Mouse (Mus musculus) stomach, embryonic 16.5 days (tissue): ENCODE measurements around the gene Ints5. TPM values are rescaled to one million over a fixed set of nuclear protein-coding genes. Genes with fewer than 3 reads are reported as not detected.

Experiments
- ATAC-seq: fragments of 200-750 bp; cut with Nextera tagmentation; 2 replicates; pipeline ENCODE4 v1.8.0; 2017; ENCODE audit warnings: moderate number of reproducible peaks, moderate TSS enrichment; ENCODE audit not compliant: insufficient read depth, low FRiP score
- H3K27ac ChIP-seq: fragments of 300-500 bp; sonication (generic); 2 replicates; pipeline ENCODE4 v1.5.1; 2014; ENCODE audit warnings: low read length
- H3K27me3 ChIP-seq: fragments of 300-500 bp; sonication (generic); 2 replicates; pipeline ENCODE4 v1.6.1; 2014; ENCODE audit warnings: low read length, control low read depth, mixed read lengths; ENCODE audit not compliant: control insufficient read depth, insufficient read depth
- H3K36me3 ChIP-seq: fragments of 300-500 bp; sonication (generic); 2 replicates; pipeline ENCODE4 v1.6.1; 2014; ENCODE audit warnings: low read length; ENCODE audit not compliant: control insufficient read depth, insufficient read depth
- H3K4me1 ChIP-seq: fragments of 300-500 bp; sonication (generic); 2 replicates; pipeline ENCODE4 v1.6.1; 2014; ENCODE audit warnings: low read length, control low read depth, mixed read lengths; ENCODE audit not compliant: control insufficient read depth, insufficient read depth
- H3K4me2 ChIP-seq: fragments of 300-500 bp; sonication (generic); 2 replicates; pipeline ENCODE4 v1.6.1; 2014; ENCODE audit warnings: low read depth, low read length, mixed read lengths
- H3K4me3 ChIP-seq: fragments of 300-500 bp; sonication (generic); replicated peaks from 2 replicates; pipeline ENCODE4 v1.5.1; 2014; ENCODE audit warnings: mild to moderate bottlenecking, low read length
- H3K9ac ChIP-seq: fragments of 300-500 bp; sonication (generic); 2 replicates; pipeline ENCODE4 v1.6.1; 2014; ENCODE audit warnings: low read length
- H3K9me3 ChIP-seq: fragments of 300-500 bp; sonication (generic); replicated peaks from 2 replicates; pipeline ENCODE4 v1.6.1; 2016; ENCODE audit warnings: low read length, control low read depth; ENCODE audit not compliant: control insufficient read depth
- WGBS: fragments of 180-500 bp; shearing (Covaris S2); extraction: QIAGEN DNeasy Blood & Tissue Kit; methylation state at CpG from one replicate; pipeline ENCODE4 v1.1.7; 2014; 5-methylcytosine and 5-hydroxymethylcytosine counted together
- polyA plus RNA-seq: library from polyadenylated mRNA; unstranded; fragments of >200 nt; fragmentation: Nextera tagmentation; extraction: Ambion mirVana; gene quantifications from 2 replicates; pipeline ENCODE4 v1.2.1, GENCODE M21; 2015

The Ints5 gene
- 35.4 and 39.7 TPM in 2 replicates for polyA plus RNA-seq

DNA sequence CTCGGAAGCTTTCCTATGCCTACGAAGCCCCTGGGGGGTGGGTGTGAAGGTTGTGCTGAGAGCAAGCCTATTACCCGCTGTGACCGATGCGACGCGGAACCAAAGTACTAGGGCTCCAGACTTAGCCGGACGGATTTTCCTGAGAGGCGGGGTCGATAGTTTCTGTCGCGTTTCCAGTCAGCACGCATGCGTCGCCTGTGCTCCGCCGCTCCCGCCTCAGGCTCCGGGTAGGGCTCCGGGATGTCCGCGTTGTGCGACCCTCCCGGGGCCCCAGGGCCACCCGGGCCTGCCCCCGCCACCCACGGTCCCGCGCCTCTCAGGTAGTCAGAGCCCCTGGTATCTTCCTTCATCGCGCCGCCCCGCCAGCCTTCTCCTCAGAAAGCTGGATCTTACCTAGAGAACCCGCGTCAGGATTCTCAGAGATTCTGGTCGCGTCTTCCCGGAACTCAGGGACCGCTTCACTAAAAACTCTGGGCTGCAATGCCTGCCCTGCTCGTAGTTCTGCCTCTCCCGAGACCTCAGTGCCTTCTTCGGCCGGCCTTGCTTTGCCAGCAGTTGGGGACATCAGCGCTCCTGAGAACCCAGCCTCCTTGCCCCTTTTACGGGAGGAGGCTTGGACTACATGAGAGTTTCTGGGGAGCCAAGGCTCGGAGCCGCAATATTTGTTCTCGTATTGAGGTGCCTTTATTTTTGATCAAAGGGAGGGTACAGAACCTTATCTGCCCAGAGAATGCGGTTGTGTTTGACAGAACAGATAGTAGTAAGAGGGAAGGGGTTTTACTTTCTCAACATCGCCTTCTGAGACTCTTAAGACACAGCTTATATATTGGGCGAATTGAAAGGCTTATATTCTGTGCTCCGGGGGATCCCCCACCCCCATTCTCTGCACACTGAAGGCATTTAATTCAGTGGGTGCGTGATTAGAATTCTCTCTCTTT is at the start of gene Ints5:
Ints5 (plus strand) TSS at position 177 of the 938 bp plus-strand sequence.
- peaks cover 19% of the 10 kb centered on the region for H3K4me1 ChIP-seq
- no peaks in the 10 kb centered on the region for H3K27me3 ChIP-seq
- H3K36me3 ChIP-seq, result 0 out of 2 replicates have a peak, but pooled peaks cover 6% of the 10 kb centered on the region
- H3K4me2 ChIP-seq, result peak within 1 kb of the TSS; percentile 81
- H3K9ac ChIP-seq, result peak within 1 kb of the TSS; percentile 98
- no peaks in the 10 kb centered on the region for H3K9me3 ChIP-seq
- H3K4me3 ChIP-seq, result peak within 1 kb of the TSS; percentile 92
- peak; percentile 38 for ATAC-seq
- WGBS, result 2% methylated on average over 54 of the region's 54 CpGs
- peak within 1 kb of the TSS; percentile 90 for H3K27ac ChIP-seq

GRCm38 (mm10) chr19:8844371-8845129 is 48.3 kb upstream of the Ints5 start:
- Histone ChIP-seq H3K4me1 (peaks cover 5% of the 10 kb centered on the region; the same call in 1 of the 2 replicates), H3K9ac (no peak overlapping the region), H3K27me3 (no peaks in the 10 kb centered on the region), H3K27ac (no peak overlapping the region), H3K9me3 (no peaks in the 10 kb centered on the region), H3K4me3 (no peak overlapping the region), H3K36me3 (0 out of 2 replicates have a peak, but pooled peaks cover 6% of the 10 kb centered on the region), H3K4me2 (no peak overlapping the region)
- WGBS, result 57% methylated on average over 5 of the region's 5 CpGs
- ATAC-seq, result no peak

- Histone ChIP-seq H3K4me3 (no peak overlapping the region), H3K27ac (no peak overlapping the region), H3K36me3 (0 out of 2 replicates have a peak, but pooled peaks cover 6% of the 10 kb centered on the region), H3K4me1 (no peaks in the 10 kb centered on the region), H3K4me2 (no peak overlapping the region), H3K27me3 (no peaks in the 10 kb centered on the region), H3K9ac (no peak overlapping the region), H3K9me3 (no peaks in the 10 kb centered on the region)
- ATAC-seq, result no peak
- 68% methylated on average over 5 of the region's 5 CpGs for WGBS
Measured at GRCm38 (mm10) chr19:8848356-8848755, 44.4 kb upstream of the Ints5 start.

DNA sequence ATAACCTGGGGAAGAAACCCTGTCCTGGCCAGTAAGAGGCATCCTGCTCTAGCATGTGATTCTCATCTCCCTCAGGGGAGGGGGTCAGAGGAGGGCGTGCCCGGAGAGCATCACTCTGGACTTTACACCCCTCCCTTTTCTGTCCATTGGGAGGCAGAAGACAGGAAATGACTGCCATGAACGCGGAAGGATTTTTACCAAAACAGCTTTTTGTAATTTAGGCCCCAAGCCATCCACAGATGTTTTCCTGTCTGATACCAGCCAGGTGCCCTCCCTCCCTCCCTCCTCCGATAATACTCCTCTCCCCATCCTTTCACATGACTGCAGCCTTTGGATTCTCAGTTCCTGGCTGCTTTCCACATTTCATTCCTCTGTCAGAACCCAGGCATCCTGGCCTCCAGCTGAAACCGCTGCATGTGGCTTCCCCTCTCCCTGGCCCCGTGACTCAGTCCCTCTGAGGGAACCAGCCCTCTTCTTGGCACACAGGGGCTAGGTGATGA is 42.4 kb upstream of the Ints5 start, which contains the start of gene Lrrn4cl:
Lrrn4cl (plus strand) TSS at position 367 of the 500 bp plus-strand sequence.
- H3K9ac ChIP-seq, result peak within 1 kb of the TSS; percentile 61
- 22% methylated on average over 7 of the region's 7 CpGs for WGBS
- H3K27ac ChIP-seq, result peak within 1 kb of the TSS; percentile 36
- H3K4me3 ChIP-seq, result peak within 1 kb of the TSS; percentile 2; the same call in 1 of the 2 replicates
- H3K27me3 ChIP-seq, result no peaks in the 10 kb centered on the region
- no peaks in the 10 kb centered on the region for H3K9me3 ChIP-seq
- ATAC-seq, result peak; percentile 76
- H3K4me2 ChIP-seq, result peak within 1 kb of the TSS; percentile 42
- 0 out of 2 replicates have a peak, but pooled peaks cover 6% of the 10 kb centered on the region for H3K36me3 ChIP-seq
- no peaks in the 10 kb centered on the region for H3K4me1 ChIP-seq

- no peak for ATAC-seq
- Histone ChIP-seq H3K4me2 (no peak overlapping the region), H3K4me3 (no peak overlapping the region), H3K9ac (no peak overlapping the region), H3K9me3 (no peaks in the 10 kb centered on the region), H3K27ac (no peak overlapping the region), H3K27me3 (no peaks in the 10 kb centered on the region), H3K36me3 (0 out of 2 replicates have a peak, but pooled peaks cover 6% of the 10 kb centered on the region), H3K4me1 (no peaks in the 10 kb centered on the region)
- 35% methylated on average over 7 of the region's 7 CpGs for WGBS
Measured at GRCm38 (mm10) chr19:8851639-8852038, 41.2 kb upstream of the Ints5 start.

- H3K4me1 ChIP-seq, result no peaks in the 10 kb centered on the region
- 0 out of 2 replicates have a peak, but pooled peaks cover under 1% of the 10 kb centered on the region for H3K36me3 ChIP-seq
- no peaks in the 10 kb centered on the region for H3K9me3 ChIP-seq
- no peaks in the 10 kb centered on the region for H3K27me3 ChIP-seq
- no peak for ATAC-seq
- H3K4me2 ChIP-seq, result no peak overlapping the region
- H3K27ac ChIP-seq, result no peak overlapping the region
- H3K4me3 ChIP-seq, result no peak overlapping the region
- no peak overlapping the region for H3K9ac ChIP-seq
- 52% methylated on average over 10 of the region's 10 CpGs for WGBS
Measured at GRCm38 (mm10) chr19:8852236-8852928, 40.4 kb upstream of the Ints5 start.

- H3K9me3 ChIP-seq, result no peaks in the 10 kb centered on the region
- WGBS, result 86% methylated on average over 3 of the region's 3 CpGs
- no peak overlapping the region for H3K4me2 ChIP-seq
- H3K36me3 ChIP-seq, result no peaks in the 10 kb centered on the region
- H3K4me1 ChIP-seq, result no peaks in the 10 kb centered on the region
- no peaks in the 10 kb centered on the region for H3K27me3 ChIP-seq
- no peak overlapping the region for H3K9ac ChIP-seq
- no peak overlapping the region for H3K4me3 ChIP-seq
- ATAC-seq, result no peak
- no peak overlapping the region for H3K27ac ChIP-seq
Measured at GRCm38 (mm10) chr19:8853117-8853516, 39.7 kb upstream of the Ints5 start.

- Histone ChIP-seq H3K4me2 (no peak overlapping the region), H3K9me3 (no peaks in the 10 kb centered on the region), H3K4me3 (no peak overlapping the region), H3K4me1 (no peaks in the 10 kb centered on the region), H3K27ac (no peak overlapping the region), H3K36me3 (no peaks in the 10 kb centered on the region), H3K27me3 (no peaks in the 10 kb centered on the region), H3K9ac (no peak overlapping the region)
- WGBS, result 45% methylated on average over 4 of the region's 4 CpGs
- no peak for ATAC-seq
Measured at GRCm38 (mm10) chr19:8857689-8858088, 35.1 kb upstream of the Ints5 start.
